Mouse (Mus musculus) spleen, adult 10 weeks (tissue): ENCODE measurements around the gene Hist1h2ad. TPM values are rescaled to one million over a fixed set of nuclear protein-coding genes. Genes with fewer than 3 reads are reported as not detected.

Source experiments
- polyA plus RNA-seq: library from polyadenylated mRNA; stranded (reverse); fragments of 350-450 nt; fragmentation: Illumina TruSeq; extraction: RNeasy Lipid Tissue Mini Kit (QIAGEN cat#74804); gene quantifications from one replicate; pipeline ENCODE4 v1.2.3, GENCODE M21; 2015; ENCODE audit warnings: low replicate concordance; ENCODE audit not compliant: insufficient read depth

The Hist1h2ad gene
- polyA plus RNA-seq, 1 experiment from 2014 or later, result not detected

Other genes with a start within 250 kb of the Hist1h2ad start
- gene Zfp322a, start 205.2 kb upstream of the Hist1h2ad start, polyA plus RNA-seq, result 40.2 TPM
- gene Abt1, start 150.5 kb upstream of the Hist1h2ad start, polyA plus RNA-seq, result 3.6 TPM
- gene Btn1a1, start 108.5 kb upstream of the Hist1h2ad start, polyA plus RNA-seq, result 0.23 TPM
- 0.15 TPM for gene Btn2a2, start 85.5 kb upstream of the Hist1h2ad start, polyA plus RNA-seq
- gene Hist1h4h, start 43.3 kb upstream of the Hist1h2ad start, polyA plus RNA-seq, result not detected
- gene Hist1h2af, start 40.5 kb upstream of the Hist1h2ad start, polyA plus RNA-seq, result not detected
- not detected for gene Hist1h3g, start 39.0 kb upstream of the Hist1h2ad start, polyA plus RNA-seq
- 0.36 TPM for gene Hist1h2bh, start 31.0 kb upstream of the Hist1h2ad start, polyA plus RNA-seq
- gene Hist1h3f, start 30.3 kb upstream of the Hist1h2ad start, polyA plus RNA-seq, result not detected
- gene Hist1h4f, start 22.7 kb upstream of the Hist1h2ad start, polyA plus RNA-seq, result not detected
- 0.11 TPM for gene Hist1h1d, start 21.1 kb upstream of the Hist1h2ad start, polyA plus RNA-seq
- gene Hist1h3e, start 12.0 kb upstream of the Hist1h2ad start, polyA plus RNA-seq, result not detected
- gene Hist1h2ae, start 3.2 kb upstream of the Hist1h2ad start, polyA plus RNA-seq, result 0.52 TPM
- gene Hist1h2bg, start 3.0 kb upstream of the Hist1h2ad start, polyA plus RNA-seq, result 1.1 TPM
- not detected for gene Hist1h2bf, start 185 bp upstream of the Hist1h2ad start, polyA plus RNA-seq
- 0.39 TPM for gene Hist1h3d, start 1.4 kb downstream of the Hist1h2ad start, polyA plus RNA-seq
- not detected for gene Hist1h4d, start 7.2 kb downstream of the Hist1h2ad start, polyA plus RNA-seq
- gene Hist1h2be, start 46.7 kb downstream of the Hist1h2ad start, polyA plus RNA-seq, result 3.3 TPM
- gene Hist1h1e, start 48.2 kb downstream of the Hist1h2ad start, polyA plus RNA-seq, result 0.40 TPM
- 0.75 TPM for gene Hist1h2ac, start 109.6 kb downstream of the Hist1h2ad start, polyA plus RNA-seq
- gene Hist1h2bc, start 109.8 kb downstream of the Hist1h2ad start, polyA plus RNA-seq, result 19.4 TPM
- not detected for gene Hist1h1t, start 121.4 kb downstream of the Hist1h2ad start, polyA plus RNA-seq
- gene Hist1h4c, start 124.1 kb downstream of the Hist1h2ad start, polyA plus RNA-seq, result not detected
- gene Hfe, start 136.5 kb downstream of the Hist1h2ad start, polyA plus RNA-seq, result 28.5 TPM
- gene Hist1h1c, start 164.4 kb downstream of the Hist1h2ad start, polyA plus RNA-seq, result 26.6 TPM
- not detected for gene Hist1h3c, start 171.2 kb downstream of the Hist1h2ad start, polyA plus RNA-seq
- gene Hist1h2bb, start 172.4 kb downstream of the Hist1h2ad start, polyA plus RNA-seq, result not detected
- not detected for gene Hist1h2ab, start 176.7 kb downstream of the Hist1h2ad start, polyA plus RNA-seq
- not detected for gene Hist1h3b, start 177.9 kb downstream of the Hist1h2ad start, polyA plus RNA-seq
- not detected for gene Hist1h4b, start 182.6 kb downstream of the Hist1h2ad start, polyA plus RNA-seq
- not detected for gene Hist1h4a, start 186.8 kb downstream of the Hist1h2ad start, polyA plus RNA-seq
- gene Hist1h3a, start 188.0 kb downstream of the Hist1h2ad start, polyA plus RNA-seq, result not detected
- not detected for gene Hist1h1a, start 189.3 kb downstream of the Hist1h2ad start, polyA plus RNA-seq
- not detected for gene Trim38, start 195.5 kb downstream of the Hist1h2ad start, polyA plus RNA-seq
- gene Slc17a2, start 232.6 kb downstream of the Hist1h2ad start, polyA plus RNA-seq, result not detected